Mouse (Mus musculus): ENCODE data around the gene Irf9.

Irf9 gene

GRCm38 (mm10) chr14:55615876-55616275 is 12.5 kb downstream of the Irf9 start:
- DNase-seq: no peak

GRCm38 (mm10) chr14:55616844-55617243 is 13.5 kb downstream of the Irf9 start:
- DNase-seq: no peak

GRCm38 (mm10) chr14:55617822-55618221 is 14.5 kb downstream of the Irf9 start, which contains the start of gene Rec8:
Gene Rec8, plus strand, starts transcription at chr14:55618037.
- peak; percentile 50 to 82 for DNase-seq

- DNase-seq: peak in 1 of 2 experiments; percentile 29
Observed at GRCm38 (mm10) chr14:55618486-55619195, 15.3 kb downstream of the Irf9 start.

- DNase-seq: no peak
Observed at GRCm38 (mm10) chr14:55628077-55628827, 24.9 kb downstream of the Irf9 start.

GRCm38 (mm10) chr14:55629312-55629711 is 25.9 kb downstream of the Irf9 start:
- DNase-seq: peak; percentile 56 to 76

- peak; percentile 27 to 50 for DNase-seq
Observed at GRCm38 (mm10) chr14:55634874-55635522, 31.6 kb downstream of the Irf9 start.

- peak; percentile 94 to 96 for DNase-seq
Observed at GRCm38 (mm10) chr14:55635523-55636007, 32.2 kb downstream of the Irf9 start, which contains the start of gene Ipo4. Gene Ipo4, minus strand, starts transcription at chr14:55635957.

- DNase-seq: peak in 1 of 2 experiments; percentile 31
Observed at GRCm38 (mm10) chr14:55637795-55638194, 34.4 kb downstream of the Irf9 start, which contains the start of gene Gm49378. Gene Gm49378, minus strand, starts transcription at chr14:55637895.

GRCm38 (mm10) chr14:55640816-55641215 is 37.4 kb downstream of the Irf9 start:
- DNase-seq: no peak

GRCm38 (mm10) chr14:55641291-55641690 is 37.9 kb downstream of the Irf9 start:
- DNase-seq: no peak

GRCm38 (mm10) chr14:55642679-55643059 is 39.3 kb downstream of the Irf9 start:
- DNase-seq: no peak

- DNase-seq: peak; percentile 81 to 93
Observed at GRCm38 (mm10) chr14:55643060-55643907, 39.9 kb downstream of the Irf9 start, which contains the start of gene Tm9sf1. Gene Tm9sf1, minus strand, starts transcription at chr14:55643806.

GRCm38 (mm10) chr14:55644261-55644888 is 41.0 kb downstream of the Irf9 start:
- DNase-seq: peak; percentile 13 to 37

- no peak for DNase-seq
Observed at GRCm38 (mm10) chr14:55649884-55650283, 46.5 kb downstream of the Irf9 start, which contains the start of gene Tssk4. Gene Tssk4, plus strand, starts transcription at chr14:55650184.

- no peak for DNase-seq
Observed at GRCm38 (mm10) chr14:55651528-55651927, 48.2 kb downstream of the Irf9 start.

GRCm38 (mm10) chr14:55656935-55657334 is 53.6 kb downstream of the Irf9 start:
- no peak for DNase-seq

- peak; percentile 46 to 88 for DNase-seq
Observed at GRCm38 (mm10) chr14:55658011-55658410, 54.6 kb downstream of the Irf9 start.

Measured in kidney, postnatal 25 days (tissue).